18 mouse cellular contexts compared by ENCODE assay signal in the genomic region with DNA sequence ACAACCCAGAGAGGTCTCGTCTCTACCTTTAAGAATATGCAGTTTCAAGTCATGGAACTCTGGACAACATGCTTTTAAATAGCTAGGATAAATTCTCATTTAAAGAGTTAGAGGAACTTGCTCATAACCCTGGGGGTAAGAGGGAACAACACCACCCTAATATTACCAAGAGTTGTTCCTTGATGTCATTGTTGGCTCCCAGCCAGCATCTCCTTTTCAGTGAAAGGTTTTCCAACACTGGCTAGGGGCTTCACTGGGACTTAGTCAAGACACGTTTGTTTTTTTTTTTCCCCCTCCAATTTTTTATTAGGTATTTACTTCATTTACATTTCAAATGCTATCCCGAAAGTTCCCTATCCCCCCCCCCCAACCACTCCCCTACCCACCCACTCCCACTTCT.
DNase-seq lines count a peak whose midpoint lies in the region; ATAC-seq and TF ChIP-seq lines count a peak whose summit lies in the region.
"Had no signal": no experiment of that assay in that cellular context is flagged by ENCODE, and none has a peak within 500 bp of the region (broad histone marks: within the 10 kb centered on the region; RNA-seq: fewer than 3 reads in every experiment).

No protein-coding gene starts in this region.

- no peak overlapping the region for H3K4me3 ChIP-seq in embryonic facial prominence, embryonic 14.5 days (ENCODE audit: low read depth, low read length)
- no peak overlapping the region for H3K4me3 ChIP-seq in embryonic facial prominence, embryonic 10.5 days
- H3K4me3 ChIP-seq in heart, embryonic 10.5 days = no peak overlapping the region
- no peak overlapping the region for H3K4me3 ChIP-seq in limb, embryonic 14.5 days (replicated peaks; ENCODE audit: low read length)
- no peak overlapping the region for H3K4me3 ChIP-seq in limb, embryonic 10.5 days
- H3K4me3 ChIP-seq: embryonic facial prominence, embryonic 13.5 days; forebrain, embryonic 15.5 days had no signal

- no peak overlapping the region for H3K27ac ChIP-seq in embryonic facial prominence, embryonic 14.5 days (replicated peaks; ENCODE audit: low read depth, low read length)
- H3K27ac ChIP-seq in embryonic facial prominence, embryonic 10.5 days (replicated peaks) = no peak overlapping the region
- no peak overlapping the region for H3K27ac ChIP-seq in heart, embryonic 10.5 days
- H3K27ac ChIP-seq in limb, embryonic 14.5 days (replicated peaks; ENCODE audit: low read depth, low read length) = no peak overlapping the region
- no peak overlapping the region for H3K27ac ChIP-seq in limb, embryonic 10.5 days
- H3K27ac ChIP-seq: embryonic facial prominence, embryonic 13.5 days; forebrain, embryonic 15.5 days had no signal

- WGBS in embryonic facial prominence, embryonic 14.5 days = 56% methylated on average over 3 of the region's 3 CpGs
- 88% methylated on average over 3 of the region's 3 CpGs for WGBS in embryonic facial prominence, embryonic 10.5 days
- 72% methylated on average over 3 of the region's 3 CpGs for WGBS in heart, embryonic 10.5 days
- whole genome bisulfite sequencing in limb, embryonic 14.5 days = 66% methylated on average over 3 of the region's 3 CpGs
- 90% methylated on average over 3 of the region's 3 CpGs for WGBS in limb, embryonic 10.5 days

- ATAC-seq in embryonic facial prominence, embryonic 14.5 days (ENCODE audit: low read depth) = no peak
- ATAC-seq in limb, embryonic 14.5 days (ENCODE audit: low FRiP score, low read depth) = no peak
- ATAC-seq: forebrain, embryonic 15.5 days; forebrain, postnatal 0 days had no signal

- no peak overlapping the region for H3K9ac ChIP-seq in embryonic facial prominence, embryonic 14.5 days (ENCODE audit: low read depth, low read length)
- no peak overlapping the region for H3K9ac ChIP-seq in limb, embryonic 14.5 days (ENCODE audit: low read depth, low read length, severe bottlenecking)
- H3K9ac ChIP-seq: embryonic facial prominence, embryonic 13.5 days; forebrain, embryonic 15.5 days; forebrain, postnatal 0 days had no signal

- H3K4me2 ChIP-seq in embryonic facial prominence, embryonic 14.5 days (ENCODE audit: low read depth, low read length) = no peak overlapping the region
- no peak overlapping the region for H3K4me2 ChIP-seq in limb, embryonic 14.5 days (replicated peaks; ENCODE audit: low read depth, low read length, severe bottlenecking)
- H3K4me2 ChIP-seq: embryonic facial prominence, embryonic 13.5 days; forebrain, embryonic 15.5 days had no signal

- no peaks in the 10 kb centered on the region for H3K27me3 ChIP-seq in embryonic facial prominence, embryonic 14.5 days (replicated peaks; ENCODE audit: control insufficient read depth, insufficient read depth, low read length)
- H3K27me3 ChIP-seq in embryonic facial prominence, embryonic 10.5 days (replicated peaks; ENCODE audit: low read depth, poor library complexity, severe bottlenecking) = no peaks in the 10 kb centered on the region
- no peaks in the 10 kb centered on the region for H3K27me3 ChIP-seq in heart, embryonic 10.5 days (ENCODE audit: insufficient read depth, poor library complexity, severe bottlenecking)
- H3K27me3 ChIP-seq in limb, embryonic 14.5 days (ENCODE audit: control insufficient read depth, insufficient read depth, low read length) = no peaks in the 10 kb centered on the region
- H3K27me3 ChIP-seq in limb, embryonic 10.5 days (ENCODE audit: low read depth, poor library complexity, severe bottlenecking) = no peaks in the 10 kb centered on the region
- H3K27me3 ChIP-seq: embryonic facial prominence, embryonic 13.5 days; forebrain, embryonic 15.5 days had no signal

- TF ChIP-seq CTCF in brain, embryonic 14.5 days (IDR thresholded peaks at IDR 0.05; ENCODE audit: borderline replicate concordance, extremely low read depth, insufficient read depth, insufficient read length) = no peak

- H3K36me3 ChIP-seq in embryonic facial prominence, embryonic 14.5 days (ENCODE audit: control insufficient read depth, insufficient read depth, low read length) = no peaks in the 10 kb centered on the region
- no peaks in the 10 kb centered on the region for H3K36me3 ChIP-seq in embryonic facial prominence, embryonic 10.5 days (replicated peaks)
- no peaks in the 10 kb centered on the region for H3K36me3 ChIP-seq in heart, embryonic 10.5 days
- H3K36me3 ChIP-seq in limb, embryonic 14.5 days (ENCODE audit: control insufficient read depth, insufficient read depth, low read length) = no peaks in the 10 kb centered on the region
- H3K36me3 ChIP-seq in limb, embryonic 10.5 days = no peaks in the 10 kb centered on the region
- H3K36me3 ChIP-seq: embryonic facial prominence, embryonic 13.5 days; forebrain, embryonic 15.5 days had no signal

- H3K4me1 ChIP-seq in embryonic facial prominence, embryonic 14.5 days (ENCODE audit: control insufficient read depth, insufficient read depth, low read length) = no peaks in the 10 kb centered on the region
- 0 out of 2 replicates have a peak, but pooled peaks cover 3% of the 10 kb centered on the region for H3K4me1 ChIP-seq in embryonic facial prominence, embryonic 10.5 days
- no peaks in the 10 kb centered on the region for H3K4me1 ChIP-seq in heart, embryonic 10.5 days
- no peaks in the 10 kb centered on the region for H3K4me1 ChIP-seq in limb, embryonic 14.5 days (ENCODE audit: control insufficient read depth, insufficient read depth, low read length)
- no peaks in the 10 kb centered on the region for H3K4me1 ChIP-seq in limb, embryonic 10.5 days
- H3K4me1 ChIP-seq: embryonic facial prominence, embryonic 13.5 days; forebrain, embryonic 15.5 days had no signal

- no peak for TF ChIP-seq POLR2A in limb, embryonic 14.5 days (IDR thresholded peaks at IDR 0.05; ENCODE audit: borderline replicate concordance, extremely low read depth, insufficient read depth, insufficient read length)
- TF ChIP-seq POLR2A in brain, embryonic 14.5 days (IDR thresholded peaks at IDR 0.05; ENCODE audit: borderline replicate concordance, extremely low read depth, insufficient read depth, insufficient read length, poor library complexity, severe bottlenecking) = no peak

- no peaks in the 10 kb centered on the region for H3K9me3 ChIP-seq in embryonic facial prominence, embryonic 14.5 days (ENCODE audit: control insufficient read depth, low read length)
- H3K9me3 ChIP-seq in embryonic facial prominence, embryonic 10.5 days = no peaks in the 10 kb centered on the region
- no peaks in the 10 kb centered on the region for H3K9me3 ChIP-seq in heart, embryonic 10.5 days
- no peaks in the 10 kb centered on the region for H3K9me3 ChIP-seq in limb, embryonic 14.5 days (ENCODE audit: control insufficient read depth, low read length)
- H3K9me3 ChIP-seq in limb, embryonic 10.5 days (replicated peaks) = no peaks in the 10 kb centered on the region
- H3K9me3 ChIP-seq: embryonic facial prominence, embryonic 13.5 days; forebrain, embryonic 15.5 days had no signal

- DNase-seq in embryonic facial prominence, embryonic 14.5 days (ENCODE audit: low spot score) = peak; percentile 54
- DNase-seq in embryonic facial prominence, embryonic 10.5 days (ENCODE audit: low spot score) = no peak
- DNase-seq in heart, adult 11 months = peak; percentile 33
- no peak for DNase-seq in heart, embryonic 10.5 days (ENCODE audit: low spot score)
- peak; percentile 63 for DNase-seq in limb, embryonic 14.5 days (ENCODE audit: low spot score)
- no peak for DNase-seq in limb, embryonic 10.5 days (ENCODE audit: low spot score)
- DNase-seq in brain, embryonic 14.5 days (ENCODE audit: low read depth) = peak; percentile 32
- DNase-seq in layer of hippocampus, adult 9-11 months = no peak
- DNase-seq: adrenal gland, adult 2 months; adrenal gland, postnatal 10 days; adrenal gland, postnatal 25 days; cerebellum, adult 18-20 months; cerebellum, adult 8-10 months; cerebellum, adult 9-11 months; cerebellum, postnatal 25 days; forebrain, postnatal 0 days had no signal

Comparison
In these comparisons a context has a peak if more than half of its experiments do, and no peak if none do; other contexts are left out.
1. DNase-seq: peak in embryonic facial prominence, embryonic 14.5 days (single experiment), heart, adult 11 months (single experiment), limb, embryonic 14.5 days (single experiment) and brain, embryonic 14.5 days (single experiment); none in embryonic facial prominence, embryonic 10.5 days (single experiment), heart, embryonic 10.5 days (single experiment), limb, embryonic 10.5 days (single experiment) and layer of hippocampus, adult 9-11 months (single experiment).